Mouse (Mus musculus) ES-Bruce4 (cell line): ENCODE results near the gene Wdr90.

Experiments used
- CTCF ChIP-seq: IDR thresholded peaks from one replicate; pipeline ENCODE4 v1.8.1; 2011; ENCODE audit warnings: low read depth, low read length
- EP300 ChIP-seq: IDR thresholded peaks from 2 replicates; pipeline ENCODE4 v1.6.1; 2011; ENCODE audit warnings: low read depth, low read length; ENCODE audit not compliant: insufficient read depth
- POLR2A ChIP-seq: IDR thresholded peaks from one replicate; pipeline ENCODE4 v1.8.1; 2011; ENCODE audit warnings: low read length; ENCODE audit not compliant: insufficient read depth

DNA sequence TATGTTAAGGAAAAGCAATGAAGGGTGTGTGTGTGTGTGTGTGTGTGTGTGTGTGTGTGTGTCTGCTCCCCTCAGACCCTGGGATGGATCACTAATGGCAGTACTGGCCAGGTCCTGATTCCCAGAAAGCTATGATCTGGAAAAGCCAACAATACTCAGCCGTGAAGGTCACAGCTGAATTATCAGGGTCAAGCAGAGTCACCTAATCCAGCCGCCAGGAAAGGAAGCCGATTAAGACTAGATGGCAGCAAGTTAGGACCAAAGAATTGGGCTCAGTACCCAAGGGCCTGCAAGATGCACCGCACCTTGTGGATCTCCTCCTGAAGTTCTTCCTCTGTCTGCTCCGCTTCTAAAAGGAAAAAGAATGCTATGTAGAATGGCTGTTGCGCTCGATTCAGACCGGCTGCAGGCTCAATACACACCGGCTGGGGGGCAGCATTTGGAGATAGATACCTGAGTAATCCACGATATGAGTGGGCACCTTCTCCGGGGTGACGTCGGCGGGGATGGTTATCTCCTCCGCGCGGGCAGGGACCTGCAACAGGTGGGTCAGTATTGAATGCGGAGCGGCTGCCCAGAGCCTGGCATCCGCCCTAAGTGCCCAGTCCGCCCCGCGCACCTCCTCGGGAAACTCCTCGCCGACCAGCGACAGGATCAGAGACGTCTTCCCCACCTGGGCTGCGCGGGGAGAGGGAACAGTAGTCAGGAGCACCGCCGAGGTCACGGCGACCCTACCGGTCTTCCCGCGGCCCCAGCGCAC is 17.5 kb downstream of the Wdr90 start:
- TF ChIP-seq CTCF (no peak), EP300 (no peak), POLR2A (no peak)
